Mouse (Mus musculus) midbrain, embryonic 12.5 days (tissue): ENCODE measurements around the gene Cdh23. TPM values are rescaled to one million over a fixed set of nuclear protein-coding genes. Genes with fewer than 3 reads are reported as not detected.

ENCODE experiments used
- ATAC-seq: fragments of 200-750 bp; cut with Nextera tagmentation; 2 replicates; pipeline ENCODE4 v1.8.0; 2017; ENCODE audit warnings: low read depth, moderate TSS enrichment, moderate library complexity; ENCODE audit not compliant: low FRiP score
- H3K27ac ChIP-seq: fragments of 300-500 bp; sonication (generic); replicated peaks from 2 replicates; pipeline ENCODE4 v1.5.1; 2016; ENCODE audit warnings: mild to moderate bottlenecking
- H3K27me3 ChIP-seq: fragments of 300-500 bp; sonication (generic); 2 replicates; pipeline ENCODE4 v1.6.1; 2016; ENCODE audit warnings: mild to moderate bottlenecking
- H3K36me3 ChIP-seq: fragments of 300-500 bp; sonication (generic); 2 replicates; pipeline ENCODE4 v1.6.1; 2016
- H3K4me1 ChIP-seq: fragments of 300-500 bp; sonication (generic); 2 replicates; pipeline ENCODE4 v1.6.1; 2016
- H3K4me2 ChIP-seq: fragments of 300-500 bp; sonication (generic); replicated peaks from 2 replicates; pipeline ENCODE4 v1.6.1; 2016; ENCODE audit warnings: mild to moderate bottlenecking, moderate library complexity
- H3K4me3 ChIP-seq: fragments of 300-500 bp; sonication (generic); 2 replicates; pipeline ENCODE4 v1.5.1; 2016; ENCODE audit warnings: mild to moderate bottlenecking
- H3K9ac ChIP-seq: fragments of 300-500 bp; sonication (generic); replicated peaks from 2 replicates; pipeline ENCODE4 v1.6.1; 2016; ENCODE audit warnings: mild to moderate bottlenecking, moderate library complexity
- H3K9me3 ChIP-seq: fragments of 300-500 bp; sonication (generic); 2 replicates; pipeline ENCODE4 v1.6.1; 2016; ENCODE audit warnings: mild to moderate bottlenecking
- WGBS: fragments of 180-500 bp; shearing (Covaris S2); methylation state at CpG from one replicate; pipeline ENCODE4 v1.1.7; 2016; 5-methylcytosine and 5-hydroxymethylcytosine counted together
- polyA plus RNA-seq: library from polyadenylated mRNA; unstranded; fragments of >200 nt; fragmentation: Nextera tagmentation; extraction: Ambion mirVana; gene quantifications from 2 replicates; pipeline ENCODE4 v1.2.1, GENCODE M21; 2016

The Cdh23 gene
- polyA plus RNA-seq, 1 experiment from 2014 or later = 1.2 TPM

DNA sequence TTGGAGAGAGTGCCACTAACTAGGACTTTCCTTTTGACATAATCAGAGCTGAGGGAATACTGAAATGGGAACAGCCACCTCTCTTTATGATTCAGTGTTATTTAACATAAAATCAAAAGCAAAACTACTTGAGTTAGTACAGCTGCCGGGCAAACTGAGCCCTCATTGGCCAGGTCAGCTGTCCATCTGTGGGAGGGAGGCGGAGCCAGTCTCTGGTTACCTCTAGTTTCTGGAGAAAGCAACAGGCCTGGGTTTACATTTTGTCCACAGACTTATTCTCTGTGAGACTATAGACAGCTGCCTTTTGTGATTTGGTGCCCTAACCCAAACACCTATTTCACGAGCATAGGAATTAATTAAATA lies 345.5 kb downstream of the Cdh23 start:
- Histone ChIP-seq H3K4me1 (peaks cover 32% of the 10 kb centered on the region), H3K27me3 (peaks cover 31% of the 10 kb centered on the region), H3K9me3 (no peaks in the 10 kb centered on the region), H3K9ac (no peak overlapping the region), H3K4me3 (no peak overlapping the region), H3K36me3 (no peaks in the 10 kb centered on the region), H3K4me2 (0 out of 2 replicates have a peak overlapping the region, but pooled peaks have one; percentile 1), H3K27ac (no peak overlapping the region)
- 56% methylated on average over 3 of the region's 3 CpGs for WGBS
- peak; percentile 25; the same call in 1 of the 2 replicates for ATAC-seq

GRCm38 (mm10) chr10:60350077-60350804 lies 346.0 kb downstream of the Cdh23 start:
- no peak overlapping the region for H3K4me3 ChIP-seq
- H3K9me3 ChIP-seq = no peaks in the 10 kb centered on the region
- ATAC-seq = no peak
- 43% methylated on average over 5 of the region's 5 CpGs for WGBS
- H3K9ac ChIP-seq = no peak overlapping the region
- H3K4me2 ChIP-seq = 0 out of 2 replicates have a peak overlapping the region, but pooled peaks have one; percentile 1
- H3K27me3 ChIP-seq = peaks cover 32% of the 10 kb centered on the region
- H3K4me1 ChIP-seq = peaks cover 32% of the 10 kb centered on the region
- no peaks in the 10 kb centered on the region for H3K36me3 ChIP-seq
- no peak overlapping the region for H3K27ac ChIP-seq

DNA sequence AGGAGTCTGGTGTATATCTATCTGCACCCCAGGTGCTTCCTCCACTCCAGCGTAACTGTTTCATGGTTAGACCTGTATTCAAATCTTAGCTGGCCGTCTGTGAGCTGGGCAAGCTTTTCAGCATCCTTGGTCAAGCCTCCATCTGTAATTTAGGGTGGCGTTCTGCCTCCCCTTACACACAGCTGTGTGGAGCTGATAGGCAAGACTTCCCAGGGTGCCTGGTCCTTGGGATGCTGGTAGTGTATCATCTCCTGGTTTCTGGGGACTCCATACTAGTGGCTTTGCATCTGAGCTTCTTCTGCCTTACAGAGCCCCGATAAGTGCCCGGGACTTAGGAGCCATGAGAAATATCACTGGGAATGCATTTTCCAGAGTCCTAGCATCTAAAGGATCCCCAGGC lies 346.6 kb downstream of the Cdh23 start:
- Histone ChIP-seq H3K36me3 (no peaks in the 10 kb centered on the region), H3K4me1 (peaks cover 35% of the 10 kb centered on the region), H3K4me2 (no peak overlapping the region), H3K27ac (no peak overlapping the region), H3K4me3 (no peak overlapping the region), H3K9ac (no peak overlapping the region), H3K27me3 (peaks cover 32% of the 10 kb centered on the region), H3K9me3 (no peaks in the 10 kb centered on the region)
- 90% methylated on average over 5 of the region's 5 CpGs for WGBS
- no peak for ATAC-seq

DNA sequence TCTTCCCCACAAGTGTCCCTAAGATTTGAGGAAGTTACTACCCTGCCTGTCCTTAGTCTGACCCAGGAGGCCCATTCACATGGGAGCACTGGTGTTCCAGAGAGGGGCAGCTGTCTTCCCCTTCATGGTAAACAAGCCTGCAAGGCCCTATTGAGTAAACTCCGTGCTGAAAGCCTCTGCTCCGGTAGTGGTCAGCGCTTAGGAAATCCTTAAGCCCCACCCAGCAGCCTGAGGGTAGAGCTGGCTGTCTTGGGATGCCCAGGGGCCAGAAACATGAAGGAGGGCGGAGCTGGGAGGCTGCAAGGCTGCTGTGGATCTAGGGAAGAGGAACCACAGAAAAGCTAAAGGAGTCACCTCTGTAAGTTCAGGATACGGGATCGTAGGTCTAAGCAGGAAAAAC lies 347.2 kb downstream of the Cdh23 start:
- Histone ChIP-seq H3K27ac (no peak overlapping the region), H3K36me3 (no peaks in the 10 kb centered on the region), H3K9me3 (no peaks in the 10 kb centered on the region), H3K27me3 (peaks cover 32% of the 10 kb centered on the region), H3K4me1 (peaks cover 35% of the 10 kb centered on the region), H3K4me3 (no peak overlapping the region), H3K4me2 (no peak overlapping the region), H3K9ac (no peak overlapping the region)
- ATAC-seq = no peak
- 36% methylated on average over 6 of the region's 6 CpGs for WGBS

DNA sequence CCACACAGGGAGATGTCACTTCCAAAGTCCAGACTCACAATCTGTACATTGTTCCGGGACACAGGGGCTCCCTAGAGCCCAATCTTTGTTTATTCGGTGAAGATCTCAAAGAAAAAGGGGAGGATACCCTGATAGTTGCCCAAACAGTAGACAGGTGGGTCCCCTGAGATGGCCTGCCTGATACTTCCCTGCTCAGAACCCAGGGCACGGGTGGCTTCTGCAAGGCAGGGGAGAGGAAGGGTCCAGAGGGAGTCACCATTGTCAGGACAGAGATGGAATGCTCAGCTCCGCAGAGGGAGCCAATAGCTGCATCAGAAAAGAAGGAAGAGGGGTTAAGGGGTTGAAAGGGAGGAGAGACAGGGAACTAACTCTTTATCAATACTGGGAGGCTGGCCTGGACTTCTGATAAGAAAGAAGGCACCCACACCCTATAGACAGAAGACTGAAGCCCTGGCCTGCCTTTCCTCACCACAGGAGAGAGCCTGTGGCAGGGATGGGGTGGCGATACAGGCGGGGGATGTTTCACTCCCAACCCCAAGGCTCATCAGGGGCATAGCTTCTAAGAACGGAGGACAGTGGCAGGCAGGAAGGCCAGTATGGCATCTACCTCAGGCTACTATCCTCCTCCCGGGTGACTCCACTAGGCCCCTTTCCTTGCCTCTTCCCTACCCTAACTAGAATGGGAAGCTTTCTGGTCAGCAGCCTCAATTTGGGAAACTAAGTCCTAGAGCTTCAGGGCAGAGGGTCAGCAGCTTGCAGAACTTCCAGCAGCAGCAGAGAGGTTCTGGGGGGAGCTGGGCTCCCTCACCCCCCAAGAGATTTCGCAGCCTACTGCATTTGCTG lies 348.3 kb downstream of the Cdh23 start:
- Histone ChIP-seq H3K27ac (no peak overlapping the region), H3K36me3 (no peaks in the 10 kb centered on the region), H3K9ac (no peak overlapping the region), H3K9me3 (no peaks in the 10 kb centered on the region), H3K27me3 (peaks cover 32% of the 10 kb centered on the region), H3K4me3 (no peak overlapping the region), H3K4me2 (no peak overlapping the region), H3K4me1 (peaks cover 35% of the 10 kb centered on the region)
- ATAC-seq = no peak
- 36% methylated on average over 9 of the region's 9 CpGs for WGBS

GRCm38 (mm10) chr10:60346701-60347405 lies 349.4 kb downstream of the Cdh23 start, which contains the start of gene Vsir:
TSS of gene Vsir (plus strand) at chr10:60346851.
- Histone ChIP-seq H3K4me1 (peaks cover 31% of the 10 kb centered on the region), H3K27ac (no peak within 1 kb of the TSS), H3K4me2 (peak within 1 kb of the TSS; percentile 48), H3K9ac (0 out of 2 replicates have a peak within 1 kb of the TSS, but pooled peaks have one; percentile 2), H3K36me3 (no peaks in the 10 kb centered on the region), H3K9me3 (no peaks in the 10 kb centered on the region), H3K4me3 (peak within 1 kb of the TSS; percentile 27), H3K27me3 (peaks cover 32% of the 10 kb centered on the region)
- WGBS = under 1% methylated on average over 37 of the region's 37 CpGs
- peak; percentile 42; the same call in 1 of the 2 replicates for ATAC-seq

- Histone ChIP-seq H3K27me3 (peaks cover 32% of the 10 kb centered on the region), H3K4me2 (peak overlapping the region; percentile 48; the same call in 1 of the 2 replicates), H3K4me3 (no peak overlapping the region), H3K36me3 (no peaks in the 10 kb centered on the region), H3K9me3 (no peaks in the 10 kb centered on the region), H3K27ac (no peak overlapping the region), H3K9ac (no peak overlapping the region), H3K4me1 (peaks cover 23% of the 10 kb centered on the region)
- 85% methylated on average over 4 of the region's 4 CpGs for WGBS
- ATAC-seq = no peak
These were observed 350.2 kb downstream of the Cdh23 start for GRCm38 (mm10) chr10:60346056-60346455.

- Histone ChIP-seq H3K4me3 (no peak overlapping the region), H3K4me2 (no peak overlapping the region), H3K27me3 (peaks cover 32% of the 10 kb centered on the region), H3K36me3 (no peaks in the 10 kb centered on the region), H3K9me3 (no peaks in the 10 kb centered on the region), H3K9ac (no peak overlapping the region), H3K27ac (no peak overlapping the region), H3K4me1 (peaks cover 13% of the 10 kb centered on the region)
- no peak for ATAC-seq
- 82% methylated on average over 3 of the region's 3 CpGs for WGBS
These were observed 352.2 kb downstream of the Cdh23 start for GRCm38 (mm10) chr10:60344111-60344510.

- H3K27me3 ChIP-seq = peaks cover 9% of the 10 kb centered on the region
- H3K9ac ChIP-seq = no peak overlapping the region
- no peak overlapping the region for H3K4me3 ChIP-seq
- no peak for ATAC-seq
- H3K27ac ChIP-seq = no peak overlapping the region
- H3K4me1 ChIP-seq = peaks cover 6% of the 10 kb centered on the region; the same call in 1 of the 2 replicates
- H3K36me3 ChIP-seq = no peaks in the 10 kb centered on the region
- no peaks in the 10 kb centered on the region for H3K9me3 ChIP-seq
- 77% methylated on average over 9 of the region's 9 CpGs for WGBS
- H3K4me2 ChIP-seq = no peak overlapping the region
These were observed 354.8 kb downstream of the Cdh23 start for GRCm38 (mm10) chr10:60341528-60341927.

GRCm38 (mm10) chr10:60335021-60335420 lies 361.3 kb downstream of the Cdh23 start:
- no peak for ATAC-seq
- H3K27ac ChIP-seq = no peak overlapping the region
- H3K4me3 ChIP-seq = no peak overlapping the region
- no peaks in the 10 kb centered on the region for H3K9me3 ChIP-seq
- no peaks in the 10 kb centered on the region for H3K4me1 ChIP-seq
- no peaks in the 10 kb centered on the region for H3K27me3 ChIP-seq
- H3K9ac ChIP-seq = no peak overlapping the region
- 95% methylated on average over 4 of the region's 4 CpGs for WGBS
- no peaks in the 10 kb centered on the region for H3K36me3 ChIP-seq
- H3K4me2 ChIP-seq = no peak overlapping the region

- Histone ChIP-seq H3K9me3 (no peaks in the 10 kb centered on the region), H3K4me1 (no peaks in the 10 kb centered on the region), H3K27me3 (no peaks in the 10 kb centered on the region), H3K4me3 (no peak overlapping the region), H3K4me2 (no peak overlapping the region), H3K36me3 (no peaks in the 10 kb centered on the region), H3K27ac (no peak overlapping the region), H3K9ac (no peak overlapping the region)
- WGBS = 84% methylated on average over 7 of the region's 7 CpGs
- ATAC-seq = no peak
These were observed 361.7 kb downstream of the Cdh23 start for GRCm38 (mm10) chr10:60334583-60334982.
